Mouse (Mus musculus) effector memory CD4-positive, alpha-beta T cell, adult 7 months (primary cell): ENCODE results near the gene Vmn1r207-ps. TPM values are rescaled to one million over a fixed set of nuclear protein-coding genes. Genes with fewer than 3 reads are reported as not detected.

Experiments used
- polyA plus RNA-seq: library from polyadenylated mRNA; unstranded; fragments of 100-300 nt; shearing (Covaris generic); gene quantifications from one replicate; pipeline ENCODE4 v1.2.1, GENCODE M21; 2017

Vmn1r207-ps gene
- polyA plus RNA-seq = not detected

GRCm38 (mm10) chr13:22729529-22729928 is at the start of gene Vmn1r207-ps:
Vmn1r207-ps (minus strand) TSS chr13:22729629.

GRCm38 (mm10) chr13:22777300-22777699 is 47.9 kb upstream of the Vmn1r207-ps start, which contains the start of gene Vmn1r208:
Vmn1r208 (minus strand) TSS chr13:22777400.

Other genes starting within 250 kb of the Vmn1r207-ps start
- gene Vmn1r202, start 224.2 kb downstream of the Vmn1r207-ps start, polyA plus RNA-seq = 0.07 TPM
- gene Vmn1r203, start 211.5 kb downstream of the Vmn1r207-ps start, polyA plus RNA-seq = 0.12 TPM
- gene Vmn1r204, start 176.4 kb downstream of the Vmn1r207-ps start, polyA plus RNA-seq = not detected
- not detected for gene Vmn1r205, start 136.6 kb downstream of the Vmn1r207-ps start, polyA plus RNA-seq
- gene Vmn1r206, start 105.4 kb downstream of the Vmn1r207-ps start, polyA plus RNA-seq = 0.35 TPM
- 0.20 TPM for gene Vmn1r208, start 47.8 kb upstream of the Vmn1r207-ps start, polyA plus RNA-seq
- gene Vmn1r209, start 80.1 kb upstream of the Vmn1r207-ps start, polyA plus RNA-seq = not detected
- gene Vmn1r210, start 101.7 kb upstream of the Vmn1r207-ps start, polyA plus RNA-seq = 0.15 TPM
- not detected for gene Vmn1r211, start 127.9 kb upstream of the Vmn1r207-ps start, polyA plus RNA-seq
- not detected for gene Vmn1r212, start 154.6 kb upstream of the Vmn1r207-ps start, polyA plus RNA-seq